Mouse (Mus musculus) forebrain, embryonic 15.5 days (tissue): ENCODE data around the gene Hist1h4k. TPM values are rescaled to one million over a fixed set of nuclear protein-coding genes. Genes with fewer than 3 reads are reported as not detected.
"Not testable (repeated sequence)": the region's sequence is repeated elsewhere in the genome, so short reads cannot be mapped to it uniquely, and the experiment has no call there.

Source experiments
- ATAC-seq: fragments of 200-750 bp; cut with Nextera tagmentation; replicated peaks from 2 replicates; pipeline ENCODE4 v1.8.0; 2017; ENCODE audit warnings: mild to moderate bottlenecking, moderate TSS enrichment, moderate library complexity
- H3K27ac ChIP-seq: fragments of 300-500 bp; sonication (generic); replicated peaks from 2 replicates; pipeline ENCODE4 v1.5.1; 2015; ENCODE audit warnings: mild to moderate bottlenecking, inconsistent platforms
- H3K27me3 ChIP-seq: fragments of 300-500 bp; sonication (generic); 2 replicates; pipeline ENCODE4 v1.6.1; 2015; ENCODE audit warnings: inconsistent platforms
- H3K36me3 ChIP-seq: fragments of 300-500 bp; sonication (generic); 2 replicates; pipeline ENCODE4 v1.6.1; 2015; ENCODE audit warnings: mild to moderate bottlenecking, inconsistent platforms
- H3K4me1 ChIP-seq: fragments of 300-500 bp; sonication (generic); 2 replicates; pipeline ENCODE4 v1.6.1; 2015; ENCODE audit warnings: inconsistent platforms
- H3K4me2 ChIP-seq: fragments of 300-500 bp; sonication (generic); replicated peaks from 2 replicates; pipeline ENCODE4 v1.6.1; 2015; ENCODE audit warnings: mild to moderate bottlenecking, inconsistent platforms
- H3K4me3 ChIP-seq: fragments of 300-500 bp; sonication (generic); 2 replicates; pipeline ENCODE4 v1.5.1; 2015; ENCODE audit warnings: mild to moderate bottlenecking, inconsistent platforms
- H3K9ac ChIP-seq: fragments of 300-500 bp; sonication (generic); replicated peaks from 2 replicates; pipeline ENCODE4 v1.6.1; 2015; ENCODE audit warnings: mild to moderate bottlenecking, inconsistent platforms
- H3K9me3 ChIP-seq: fragments of 300-500 bp; sonication (generic); 2 replicates; pipeline ENCODE4 v1.6.1; 2016; ENCODE audit warnings: inconsistent platforms
- WGBS: fragments of 180-500 bp; shearing (Covaris S2); methylation state at CpG from one replicate; pipeline ENCODE4 v1.1.7; 2015; ENCODE audit warnings: mixed read lengths; 5-methylcytosine and 5-hydroxymethylcytosine counted together
- polyA plus RNA-seq: library from polyadenylated mRNA; unstranded; fragments of >200 nt; fragmentation: Nextera tagmentation; extraction: Ambion mirVana; gene quantifications from 2 replicates; pipeline ENCODE4 v1.2.1, GENCODE M21; 2015

Gene Hist1h4k
- polyA plus RNA-seq, 1 experiment from 2014 or later, result 3.3 TPM

- no peak overlapping the region for H3K4me3 ChIP-seq
- 18% methylated on average over 5 of the region's 5 CpGs for WGBS
- H3K4me2 ChIP-seq, result peak overlapping the region; percentile 64; the same call in 1 of the 2 replicates
- H3K27ac ChIP-seq, result peak overlapping the region; percentile 94
- H3K27me3 ChIP-seq, result no peaks in the 10 kb centered on the region
- H3K9ac ChIP-seq, result no peak overlapping the region
- no peak for ATAC-seq
- H3K4me1 ChIP-seq, result peaks cover 35% of the 10 kb centered on the region
- H3K36me3 ChIP-seq, result no peaks in the 10 kb centered on the region
- no peaks in the 10 kb centered on the region for H3K9me3 ChIP-seq
Measured at GRCm38 (mm10) chr13:21722993-21723836, 27.1 kb downstream of the Hist1h4k start.

- peak overlapping the region; percentile 45 for H3K4me3 ChIP-seq
- no peaks in the 10 kb centered on the region for H3K9me3 ChIP-seq
- H3K36me3 ChIP-seq, result no peaks in the 10 kb centered on the region
- H3K27ac ChIP-seq, result peak overlapping the region; percentile 94
- no peaks in the 10 kb centered on the region for H3K27me3 ChIP-seq
- peak; percentile 17; the same call in 1 of the 2 replicates for ATAC-seq
- 2% methylated on average over 11 of the region's 11 CpGs for WGBS
- H3K9ac ChIP-seq, result peak overlapping the region; percentile 67
- H3K4me2 ChIP-seq, result peak overlapping the region; percentile 64
- H3K4me1 ChIP-seq, result peaks cover 37% of the 10 kb centered on the region
Measured at GRCm38 (mm10) chr13:21722373-21722925, 27.9 kb downstream of the Hist1h4k start.

GRCm38 (mm10) chr13:21721757-21722372 is 28.4 kb downstream of the Hist1h4k start, which contains the start of gene Hist1h2bm:
TSS of gene Hist1h2bm (plus strand) at chr13:21722044.
- Histone ChIP-seq H3K4me1 (peaks cover 40% of the 10 kb centered on the region), H3K9ac (peak within 1 kb of the TSS; percentile 67), H3K4me2 (peak within 1 kb of the TSS; percentile 64), H3K4me3 (peak within 1 kb of the TSS; percentile 45), H3K27ac (peak within 1 kb of the TSS; percentile 94)
- under 1% methylated on average over 37 of the region's 37 CpGs for WGBS
- H3K27me3 ChIP-seq, H3K36me3 ChIP-seq, H3K9me3 ChIP-seq: not testable (repeated sequence)
- peak; percentile 98 for ATAC-seq

- ATAC-seq, result not testable (repeated sequence)
- H3K27ac ChIP-seq, result peak overlapping the region; percentile 94
- peak overlapping the region; percentile 46 for H3K9ac ChIP-seq
Measured at GRCm38 (mm10) chr13:21721107-21721756, 29.1 kb downstream of the Hist1h4k start.

GRCm38 (mm10) chr13:21718381-21719080 is 31.8 kb downstream of the Hist1h4k start:
- no peak for ATAC-seq
- Histone ChIP-seq H3K27ac (peak overlapping the region; percentile 71), H3K27me3 (no peaks in the 10 kb centered on the region), H3K36me3 (no peaks in the 10 kb centered on the region), H3K9me3 (no peaks in the 10 kb centered on the region), H3K9ac (peak overlapping the region; percentile 59), H3K4me2 (peak overlapping the region; percentile 53), H3K4me1 (peaks cover 52% of the 10 kb centered on the region), H3K4me3 (peak overlapping the region; percentile 40)
- WGBS, result 51% methylated on average over 4 of the region's 4 CpGs

More at GRCm38 (mm10) chr13:21721107-21721756, 29.1 kb downstream of the Hist1h4k start:
- H3K36me3 ChIP-seq, H3K9me3 ChIP-seq, H3K27me3 ChIP-seq: not testable (repeated sequence)
- WGBS, result 1% methylated on average over 29 of the region's 44 CpGs
- Histone ChIP-seq H3K4me1 (peaks cover 43% of the 10 kb centered on the region), H3K4me3 (peak overlapping the region; percentile 45), H3K4me2 (peak overlapping the region; percentile 64)

- H3K9me3 ChIP-seq, H3K36me3 ChIP-seq, H3K27me3 ChIP-seq: not testable (repeated sequence)
- Histone ChIP-seq H3K27ac (peak within 1 kb of the TSS; percentile 98), H3K4me3 (peak within 1 kb of the TSS; percentile 48), H3K9ac (peak within 1 kb of the TSS; percentile 69), H3K4me2 (peak within 1 kb of the TSS; percentile 91), H3K4me1 (peaks cover 47% of the 10 kb centered on the region)
- peak; percentile 47 for ATAC-seq
- WGBS, result under 1% methylated on average over 30 of the region's 56 CpGs
Measured at GRCm38 (mm10) chr13:21717397-21718357, 32.6 kb downstream of the Hist1h4k start, which contains the start of gene Hist1h3h. TSS of gene Hist1h3h (plus strand) at chr13:21717659.

- not testable (repeated sequence) for H3K9me3 ChIP-seq, H3K36me3 ChIP-seq, H3K27me3 ChIP-seq
- WGBS, result under 1% methylated on average over 14 of the region's 38 CpGs
- Histone ChIP-seq H3K27ac (peak overlapping the region; percentile 98), H3K4me2 (peak overlapping the region; percentile 91), H3K4me1 (peaks cover 41% of the 10 kb centered on the region), H3K9ac (peak overlapping the region; percentile 69), H3K4me3 (peak overlapping the region; percentile 48)
- ATAC-seq, result peak; percentile 2
Measured at GRCm38 (mm10) chr13:21716540-21717391, 33.5 kb downstream of the Hist1h4k start.

- ATAC-seq, result peak; percentile 95
- H3K27me3 ChIP-seq, H3K36me3 ChIP-seq, H3K9me3 ChIP-seq: not testable (repeated sequence)
- Histone ChIP-seq H3K9ac (peak within 1 kb of the TSS; percentile 69), H3K4me3 (peak within 1 kb of the TSS; percentile 48), H3K27ac (peak within 1 kb of the TSS; percentile 98), H3K4me2 (peak within 1 kb of the TSS; percentile 91), H3K4me1 (peaks cover 42% of the 10 kb centered on the region)
- WGBS, result under 1% methylated on average over 33 of the region's 50 CpGs
Measured at GRCm38 (mm10) chr13:21715864-21716539, 34.3 kb downstream of the Hist1h4k start, which contains the start of the genes Hist1h2bl and Hist1h2ai. TSS of gene Hist1h2bl (minus strand) at chr13:21716143. TSS of gene Hist1h2ai (plus strand) at chr13:21716422.

GRCm38 (mm10) chr13:21715131-21715863 is 35.0 kb downstream of the Hist1h4k start:
- no peaks in the 10 kb centered on the region for H3K36me3 ChIP-seq
- peak overlapping the region; percentile 48 for H3K4me3 ChIP-seq
- ATAC-seq, result no peak; the same call in 1 of the 2 replicates
- WGBS, result under 1% methylated on average over 22 of the region's 22 CpGs
- peaks cover 36% of the 10 kb centered on the region for H3K4me1 ChIP-seq
- no peaks in the 10 kb centered on the region for H3K27me3 ChIP-seq
- peak overlapping the region; percentile 50 for H3K9ac ChIP-seq
- peak overlapping the region; percentile 91 for H3K4me2 ChIP-seq
- peak overlapping the region; percentile 98 for H3K27ac ChIP-seq
- H3K9me3 ChIP-seq, result no peaks in the 10 kb centered on the region
